Mouse (Mus musculus) embryo, embryonic 11 days (tissue): ENCODE measurements around the gene Cabin1.

Experiments
- DNase-seq: peaks from one replicate; pipeline ENCODE4 v3.0.0-alpha.2; 2015

Gene Cabin1

DNA sequence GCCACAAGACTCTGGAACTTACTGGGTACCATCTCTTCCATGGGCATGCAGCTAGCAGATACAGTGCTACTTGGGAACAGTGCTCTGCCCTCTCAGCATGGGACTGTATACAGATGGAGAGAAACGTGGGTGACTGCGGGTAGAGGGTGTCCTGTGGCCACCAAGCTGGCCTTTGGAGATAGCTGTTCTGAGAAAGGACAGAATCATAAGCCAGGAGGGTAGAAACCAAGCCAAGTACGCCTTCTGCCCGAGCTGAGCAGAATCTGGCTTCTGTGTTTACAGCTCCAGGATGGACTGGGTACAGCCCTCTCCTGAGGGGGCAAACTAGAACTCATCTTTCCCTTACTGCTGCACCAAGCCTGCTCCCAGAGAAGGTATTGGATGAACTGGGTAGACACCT lies 101.6 kb downstream of the Cabin1 start:
- no peak for DNase-seq

DNA sequence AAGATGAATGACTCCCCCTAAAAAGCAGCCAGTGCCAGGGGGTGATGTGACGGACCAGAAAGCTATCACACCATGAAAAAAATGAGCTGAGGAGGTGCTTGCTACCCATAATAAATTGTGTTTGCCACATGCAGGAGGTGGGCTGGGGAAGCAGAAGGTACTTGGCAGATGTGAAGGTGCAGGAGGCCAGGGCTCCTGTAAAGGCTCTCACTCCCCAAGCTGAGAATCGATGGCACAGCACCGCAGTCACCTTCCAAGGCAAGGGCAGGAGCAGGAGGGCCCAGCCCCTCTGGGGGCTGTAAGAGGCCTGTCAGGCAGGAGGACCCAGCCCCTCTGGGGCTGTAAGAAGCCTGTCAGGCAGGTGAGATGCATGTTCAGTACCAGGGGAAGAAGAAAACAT lies 102.3 kb downstream of the Cabin1 start:
- no peak for DNase-seq

DNA sequence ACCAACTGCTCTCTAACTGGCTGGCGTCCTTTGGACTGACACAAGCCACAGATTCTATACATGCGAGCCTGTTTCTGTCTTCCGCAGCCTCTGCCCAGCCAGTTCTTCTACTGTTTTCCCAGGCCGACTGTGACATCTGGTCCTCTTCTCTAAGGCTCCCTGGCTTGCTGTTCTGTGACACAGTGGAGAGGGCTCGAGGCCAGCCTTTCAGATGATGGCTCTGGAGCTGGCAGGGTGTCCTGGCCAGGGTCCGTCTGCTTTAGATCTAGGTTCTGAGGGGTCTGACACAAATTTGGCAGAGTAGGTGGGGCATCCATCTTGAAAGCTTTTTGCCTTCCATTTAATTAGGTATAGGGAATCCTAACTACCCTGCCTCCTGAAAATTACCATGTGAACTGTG lies 102.8 kb downstream of the Cabin1 start:
- no peak for DNase-seq

DNA sequence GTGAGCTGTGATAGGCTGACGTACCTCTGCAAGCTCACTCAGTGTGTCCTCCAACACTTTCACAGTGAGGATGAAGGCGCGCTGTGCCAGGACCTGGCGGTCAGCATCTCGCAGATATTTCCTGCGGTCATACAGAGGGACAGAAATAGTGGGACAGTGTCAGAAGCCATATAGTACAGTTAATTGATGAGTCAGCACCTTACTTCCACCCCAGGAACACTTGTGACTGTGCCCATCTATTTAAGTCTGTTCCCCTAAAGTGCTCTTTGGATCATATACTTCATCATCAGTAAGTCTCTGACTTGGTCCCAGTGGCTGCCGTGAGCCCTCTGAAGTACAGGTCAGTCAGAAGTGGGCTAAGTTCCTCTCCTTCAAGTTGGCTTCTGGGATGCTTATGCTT lies 106.4 kb downstream of the Cabin1 start:
- DNase-seq, result no peak

DNA sequence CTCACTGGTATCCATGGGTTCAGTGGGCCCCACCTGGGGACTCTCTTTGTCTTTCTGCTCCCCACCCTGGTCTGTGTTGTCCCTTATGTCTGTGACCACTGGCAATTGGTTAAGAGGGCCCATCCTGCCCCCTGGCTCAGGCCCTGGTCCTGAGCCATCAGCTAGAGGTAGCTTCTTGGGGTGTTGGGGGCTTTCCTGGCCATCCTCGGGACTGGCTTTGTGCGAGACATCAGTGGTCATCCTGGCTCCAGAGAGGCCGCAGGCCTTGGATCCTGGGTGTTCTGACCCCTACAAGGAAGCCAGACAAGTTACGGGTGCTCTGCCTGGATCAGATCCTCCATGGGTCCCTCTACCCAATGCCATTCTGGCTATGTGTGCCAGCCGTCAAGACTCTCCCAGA lies 107.0 kb downstream of the Cabin1 start:
- DNase-seq, result no peak

DNA sequence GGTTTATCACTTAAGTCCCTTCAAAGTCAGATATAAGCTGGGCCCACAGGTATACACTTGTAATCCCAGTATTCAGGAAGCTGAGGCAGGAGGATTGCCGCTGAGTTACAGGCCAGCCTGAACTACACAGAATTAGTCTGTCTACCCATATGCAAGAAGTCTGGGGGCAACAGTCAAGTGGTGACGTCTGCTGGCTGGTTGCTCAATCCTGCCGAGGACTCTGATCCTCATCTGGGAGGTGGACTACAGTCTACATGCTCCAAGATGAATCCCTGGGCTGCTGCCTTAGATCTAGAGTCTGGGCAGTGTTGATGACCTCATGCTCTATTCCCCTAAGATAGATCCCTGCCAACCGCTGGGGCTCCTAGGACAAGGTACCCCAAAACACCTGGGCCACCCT lies 110.1 kb downstream of the Cabin1 start:
- DNase-seq, result no peak

DNA sequence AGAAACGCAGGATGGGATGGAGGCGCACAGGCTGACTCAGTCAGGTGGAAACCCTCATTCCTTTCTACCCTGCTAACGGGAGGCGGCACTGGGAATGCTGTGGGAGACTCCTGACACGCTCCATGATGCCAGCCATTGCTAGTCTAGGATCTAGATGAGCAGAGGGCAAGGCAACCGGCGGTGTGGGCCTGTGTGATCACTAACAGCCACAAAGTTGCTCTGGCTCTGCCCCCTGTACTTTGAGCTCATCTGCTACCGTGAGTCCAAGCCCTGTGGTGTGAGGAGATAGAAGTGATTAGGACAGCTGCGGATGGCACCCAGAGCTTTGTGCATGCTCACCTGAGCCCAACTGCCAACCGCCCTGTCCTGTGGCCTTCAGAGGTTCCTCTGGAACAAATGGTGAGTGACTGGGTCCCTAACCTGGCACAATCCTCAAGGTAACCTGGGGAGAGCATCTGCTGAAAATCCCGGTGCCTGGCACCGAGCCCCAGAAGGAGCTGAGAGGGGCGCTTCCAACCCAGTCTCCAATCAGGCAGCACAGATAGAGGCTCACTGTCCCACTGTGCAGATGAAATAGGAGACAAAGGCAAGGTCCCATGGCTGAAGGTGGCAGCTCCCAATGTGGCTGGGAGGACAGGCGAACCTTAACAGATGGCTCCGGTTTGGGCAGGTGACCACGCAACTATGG lies 112.6 kb downstream of the Cabin1 start:
- no peak for DNase-seq

DNA sequence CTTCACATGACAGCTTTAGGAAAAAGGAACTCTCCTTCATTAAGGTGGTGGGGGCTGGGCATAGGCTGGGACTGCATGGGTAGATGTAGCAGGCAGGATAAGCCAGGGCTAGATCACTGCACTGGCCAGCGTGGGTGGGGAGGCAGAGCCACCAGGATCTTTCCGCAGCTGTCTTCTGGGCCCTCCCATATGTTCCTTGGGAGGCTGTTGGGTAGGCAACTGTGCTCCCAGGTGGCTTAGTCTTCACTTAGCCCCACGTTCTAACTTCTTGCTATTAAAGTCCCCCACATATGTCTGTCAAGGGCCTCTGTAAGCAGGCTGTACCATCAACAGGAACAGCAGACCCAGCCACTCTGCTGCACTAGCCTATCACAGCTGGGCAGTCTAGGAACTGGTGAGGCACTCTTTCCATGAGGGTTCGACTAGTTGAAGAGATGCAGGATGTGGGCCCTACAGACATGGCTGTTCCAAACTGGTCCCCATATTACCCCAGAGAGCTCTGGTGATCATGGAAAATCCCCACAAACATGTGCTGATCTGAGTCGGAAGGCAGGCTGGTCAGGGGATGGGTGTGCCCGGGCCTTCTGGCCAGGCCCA lies 113.7 kb downstream of the Cabin1 start:
- DNase-seq, result no peak

DNA sequence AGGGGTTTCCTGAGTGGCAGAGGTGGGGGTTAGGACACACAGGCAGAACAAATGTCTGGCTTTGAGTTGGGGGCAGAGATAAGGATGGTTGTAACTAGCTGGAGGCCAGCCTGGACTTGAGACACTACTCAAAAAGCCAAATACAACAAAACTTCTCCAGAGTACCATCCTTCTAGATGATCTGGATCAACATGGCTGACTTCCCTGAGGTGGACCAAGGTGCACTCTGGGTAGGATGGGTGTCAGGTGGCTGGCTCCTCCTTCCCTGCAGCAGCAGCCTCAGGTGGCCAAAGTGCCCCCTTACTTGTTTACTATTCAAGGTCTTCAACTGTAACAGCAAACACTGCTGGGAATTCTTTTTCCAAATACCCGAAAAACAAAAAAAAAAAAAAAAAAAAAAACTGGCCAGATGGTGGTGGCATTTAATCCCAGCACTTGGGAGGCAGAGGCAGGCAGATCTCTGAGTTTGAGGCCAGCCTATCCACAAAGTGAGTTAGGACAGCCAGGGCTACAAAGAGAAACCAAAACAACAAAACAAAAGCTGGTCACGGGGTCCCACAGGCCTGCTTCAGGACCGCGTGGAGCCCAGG lies 114.6 kb downstream of the Cabin1 start:
- DNase-seq, result no peak

DNA sequence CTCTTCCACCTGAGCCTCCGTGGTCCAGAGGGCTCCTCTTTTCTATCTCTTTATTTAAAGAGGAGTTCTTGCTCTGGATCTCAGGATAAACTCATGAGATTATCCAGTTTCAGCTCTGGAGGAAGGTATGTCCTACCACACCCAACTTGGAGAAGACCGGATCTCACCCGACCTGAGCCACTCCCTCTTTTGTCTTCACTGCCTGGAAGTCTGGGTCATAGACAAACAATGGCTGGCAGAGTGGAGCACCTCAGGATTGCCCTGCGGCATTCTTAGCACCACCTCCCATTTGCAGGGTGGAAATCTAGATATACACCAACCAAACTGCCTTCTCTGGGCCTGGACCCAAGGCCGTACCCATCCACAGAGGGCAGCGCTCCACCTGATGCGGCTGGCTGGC lies 115.1 kb downstream of the Cabin1 start:
- DNase-seq, result no peak

DNA sequence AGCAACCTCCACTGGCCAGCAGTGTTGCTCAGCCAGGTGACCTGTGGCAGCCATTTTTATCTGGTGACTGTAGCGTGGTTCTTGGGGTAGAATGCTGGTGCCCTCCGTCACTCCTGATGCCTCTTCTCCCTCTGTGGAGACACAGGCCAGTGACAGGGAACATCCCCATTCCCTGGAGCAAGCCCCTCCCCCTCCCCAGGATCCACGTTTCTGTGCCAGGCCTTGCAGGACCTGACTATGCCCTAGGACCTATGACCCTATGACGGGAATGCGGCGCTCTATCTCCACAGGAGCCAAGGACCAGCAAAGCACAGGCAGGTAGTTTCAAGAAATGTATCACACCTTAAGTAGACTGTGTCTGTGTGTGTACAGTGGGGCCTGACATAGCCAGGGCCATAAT lies 116.0 kb downstream of the Cabin1 start:
- DNase-seq, result no peak

DNA sequence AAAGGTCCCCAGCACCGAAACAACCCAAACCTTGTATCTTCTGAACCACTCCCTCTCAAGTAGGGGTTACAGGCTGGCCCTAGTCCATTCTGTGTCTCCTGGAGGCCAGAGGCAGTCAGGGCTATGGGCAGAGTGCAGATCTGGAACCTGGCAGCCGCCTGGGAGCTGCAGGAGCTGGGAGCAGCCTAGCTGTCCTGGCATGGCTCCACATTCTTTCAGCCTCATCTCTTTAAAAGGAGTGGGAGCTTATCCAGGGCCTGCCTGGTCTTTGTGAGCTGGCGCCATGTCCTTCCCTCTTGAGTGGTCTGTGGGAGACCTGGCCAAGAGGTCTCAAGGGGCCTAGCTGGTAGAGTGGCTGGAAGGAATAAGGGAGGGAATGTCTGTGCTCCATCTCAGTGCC lies 116.8 kb downstream of the Cabin1 start:
- DNase-seq, result no peak

DNA sequence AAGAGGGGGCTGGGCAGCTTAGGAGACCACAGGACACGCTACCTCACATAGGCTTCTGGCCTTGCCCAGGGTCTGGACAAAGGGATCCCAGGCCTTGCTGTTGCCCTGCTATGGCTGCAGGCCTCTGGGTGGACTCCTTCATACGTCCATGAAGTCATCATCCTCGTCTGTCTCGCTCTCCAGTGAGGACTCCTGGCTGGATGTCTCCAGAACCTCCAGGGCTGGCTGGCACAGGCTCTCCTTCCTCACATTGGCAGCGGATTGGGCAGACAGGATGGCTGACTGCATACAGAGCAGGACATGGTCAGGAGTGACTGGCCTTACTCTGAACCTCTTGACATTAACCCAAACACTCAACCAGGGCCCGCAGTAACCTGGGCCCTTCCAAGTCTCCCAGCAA lies 117.7 kb downstream of the Cabin1 start:
- DNase-seq, result no peak

DNA sequence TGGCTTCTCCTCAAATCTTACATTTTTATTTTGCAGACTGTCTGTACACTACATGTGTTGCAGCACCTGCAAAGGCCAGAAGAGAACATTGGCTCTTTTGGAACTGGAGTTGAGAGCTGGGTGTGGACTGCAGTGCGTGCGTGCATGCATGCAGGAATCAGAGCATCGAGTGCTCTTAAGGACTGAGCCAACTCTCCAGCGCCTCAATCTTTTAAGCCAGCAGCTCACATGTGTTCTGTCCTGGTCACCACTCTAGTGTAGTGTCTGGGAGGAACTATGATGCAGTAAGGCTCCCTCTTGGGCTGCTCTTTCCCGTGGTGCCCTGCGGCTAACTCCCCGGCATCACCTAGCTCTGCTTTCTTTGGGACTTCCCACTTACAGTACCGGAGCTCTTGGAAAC lies 118.5 kb downstream of the Cabin1 start:
- no peak for DNase-seq

DNA sequence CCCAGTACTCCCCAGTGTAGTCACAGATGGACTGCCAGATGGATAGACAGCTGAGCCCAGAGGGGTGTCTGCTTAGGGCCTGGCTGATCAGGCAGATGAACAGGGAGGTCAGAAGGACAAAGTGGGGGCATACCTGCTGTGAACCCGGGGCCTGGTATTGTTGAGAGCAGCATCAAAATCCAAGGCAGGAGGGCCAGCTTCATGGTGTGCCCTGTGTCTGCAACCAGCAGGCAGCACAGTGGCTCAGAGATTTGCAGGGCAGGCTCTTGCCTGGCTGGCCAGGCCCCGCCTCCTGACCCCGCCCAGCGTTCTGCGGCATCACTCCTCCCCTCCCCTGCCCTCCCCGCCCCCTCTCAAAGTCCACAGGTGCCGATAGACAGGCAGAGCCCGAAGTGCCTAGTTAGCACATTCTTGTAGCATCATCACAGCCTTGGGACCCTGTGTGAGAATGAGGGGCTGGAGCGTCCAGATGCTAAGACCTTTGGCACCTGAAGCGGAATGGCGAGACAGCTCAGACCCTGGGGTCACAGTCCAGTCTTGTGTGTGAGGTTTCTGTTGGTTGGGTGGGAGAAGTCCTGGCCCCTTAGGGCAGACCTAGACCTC lies 120.3 kb downstream of the Cabin1 start, which contains the start of gene Susd2:
Susd2 (minus strand) TSS at position 268 of the 603 bp plus-strand sequence.
- peak; percentile 79 for DNase-seq

DNA sequence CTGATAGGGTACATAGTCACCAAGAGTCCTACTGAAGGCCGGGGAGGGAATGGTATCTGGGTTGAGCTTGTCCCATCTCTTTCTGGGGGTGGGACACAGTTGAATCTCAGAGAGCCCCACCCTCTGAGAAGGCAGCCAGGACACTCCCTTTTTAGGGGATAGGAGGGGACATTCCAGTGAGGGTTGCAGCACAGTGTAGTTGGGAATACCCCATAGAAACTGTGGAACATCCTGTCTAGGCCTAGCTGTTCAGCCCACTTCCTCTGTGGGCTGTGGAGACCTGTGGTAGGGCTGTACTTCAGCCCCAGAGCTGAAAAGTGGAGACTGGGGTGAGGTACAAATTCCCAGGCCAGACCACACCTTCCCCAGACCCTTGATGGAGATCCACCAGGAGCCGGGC lies 121.2 kb downstream of the Cabin1 start:
- DNase-seq, result no peak

DNA sequence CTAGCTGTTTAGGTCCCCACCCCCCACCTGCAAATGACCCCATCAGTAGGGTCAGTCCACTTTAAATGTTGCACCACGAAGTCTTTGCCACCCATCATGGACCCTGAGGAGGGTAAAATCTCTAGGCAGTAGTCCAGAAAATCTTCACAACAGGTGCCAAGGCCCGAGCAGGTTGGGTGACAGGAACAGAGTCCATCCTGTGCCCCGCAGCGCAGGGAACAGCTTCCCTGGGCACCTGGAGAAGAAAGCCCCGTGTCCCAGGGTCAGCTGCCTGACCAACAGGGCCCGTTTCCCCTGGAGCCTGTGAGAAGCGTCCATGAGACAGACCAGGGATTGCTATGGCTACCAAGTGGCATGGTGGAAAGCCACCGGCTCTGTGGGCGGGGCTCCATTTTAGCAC lies 121.7 kb downstream of the Cabin1 start:
- DNase-seq, result no peak

DNA sequence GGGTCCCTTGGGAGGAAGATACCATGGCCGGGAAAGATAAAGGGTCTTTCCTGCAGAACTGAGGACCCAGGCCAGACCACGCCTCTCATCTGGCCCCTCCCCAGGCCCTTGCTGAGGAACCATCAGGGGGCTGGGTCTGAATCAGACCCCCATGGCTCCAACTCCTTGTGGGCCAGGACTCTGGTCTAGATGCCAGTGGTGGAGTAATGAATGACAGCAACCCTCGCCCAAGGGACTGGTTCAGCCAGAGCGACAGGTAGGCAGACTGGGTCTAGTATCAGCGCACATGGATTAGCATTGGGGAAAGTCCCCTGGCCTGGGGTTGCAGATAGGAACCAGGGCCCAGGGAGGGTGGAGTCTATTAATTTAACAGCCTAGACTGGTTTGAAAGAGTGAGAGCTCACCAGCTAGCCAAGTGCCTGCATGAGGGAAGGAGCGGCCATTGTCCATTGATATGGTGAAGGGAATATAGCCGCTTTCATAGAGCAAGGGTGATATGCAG lies 122.4 kb downstream of the Cabin1 start:
- no peak for DNase-seq

DNA sequence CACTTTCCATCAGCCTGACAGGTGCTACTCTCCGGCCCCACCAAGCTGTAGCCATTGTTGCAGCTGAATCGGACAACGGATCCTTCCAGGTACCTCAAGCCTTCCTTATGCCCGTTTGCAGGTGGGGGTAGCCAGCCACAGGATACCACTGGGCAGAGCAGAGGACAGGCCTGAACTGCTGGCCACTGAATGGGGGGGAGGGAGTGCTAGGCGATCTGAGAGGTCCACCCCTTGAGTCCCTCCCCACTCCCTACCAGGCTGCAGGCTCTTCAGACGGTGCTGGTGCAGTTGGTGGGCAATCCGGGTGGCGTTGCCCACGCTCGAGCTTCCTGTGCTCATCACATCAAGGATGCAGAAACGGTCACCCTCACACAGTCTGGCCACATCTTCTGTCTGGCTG lies 126.4 kb downstream of the Cabin1 start:
- no peak for DNase-seq

DNA sequence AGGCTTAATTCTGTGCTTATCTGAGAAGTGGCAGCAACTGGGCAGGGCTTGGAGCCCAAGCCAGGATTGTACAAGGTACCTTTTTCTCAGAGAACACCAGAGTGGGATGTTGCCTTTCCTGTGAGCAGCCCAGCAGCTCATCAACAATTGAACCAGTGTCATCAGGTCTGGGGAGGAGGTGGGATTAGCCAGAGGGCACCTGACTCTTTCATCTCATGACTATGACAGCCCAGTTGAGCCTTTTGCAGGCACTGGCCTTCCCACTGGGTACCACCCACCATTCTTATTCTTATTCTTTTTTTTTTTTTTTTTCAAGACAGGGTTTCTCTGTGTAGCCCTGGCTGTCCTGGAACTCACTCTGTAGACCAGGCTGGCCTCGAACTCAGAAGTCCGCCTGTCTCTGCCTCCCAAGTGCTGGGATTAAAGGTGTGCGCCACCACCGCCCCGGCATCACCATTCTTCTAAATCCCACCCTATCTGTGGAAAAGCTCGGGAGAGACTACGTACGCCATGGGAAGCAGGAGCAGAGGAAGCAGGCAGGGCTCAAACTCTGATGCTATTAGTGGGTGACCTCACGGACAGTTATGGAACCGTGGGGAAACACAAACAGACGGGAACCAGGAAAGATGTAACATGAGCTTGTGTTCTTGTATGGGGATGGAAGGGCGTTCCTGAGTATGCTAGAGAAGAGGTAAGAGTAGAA lies 127.9 kb downstream of the Cabin1 start:
- DNase-seq, result no peak

DNA sequence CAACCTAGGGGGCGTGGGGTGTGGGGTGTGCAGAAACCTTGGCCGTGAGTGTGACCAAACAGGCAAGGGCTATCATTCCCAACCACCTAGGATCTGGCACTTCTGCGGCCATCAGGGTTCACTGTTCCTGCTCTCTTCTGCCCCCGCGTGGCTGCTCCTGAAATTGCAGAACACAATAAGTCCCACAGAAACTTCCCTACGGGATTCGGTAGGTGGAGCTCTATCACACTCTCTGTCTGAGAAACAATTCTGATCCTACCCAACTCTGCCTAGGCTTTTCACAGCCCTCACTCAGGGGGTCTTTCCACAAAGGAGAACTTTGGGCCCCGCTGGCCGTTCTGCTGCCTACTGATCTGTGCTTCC lies 128.5 kb downstream of the Cabin1 start:
- DNase-seq, result peak; percentile 79

DNA sequence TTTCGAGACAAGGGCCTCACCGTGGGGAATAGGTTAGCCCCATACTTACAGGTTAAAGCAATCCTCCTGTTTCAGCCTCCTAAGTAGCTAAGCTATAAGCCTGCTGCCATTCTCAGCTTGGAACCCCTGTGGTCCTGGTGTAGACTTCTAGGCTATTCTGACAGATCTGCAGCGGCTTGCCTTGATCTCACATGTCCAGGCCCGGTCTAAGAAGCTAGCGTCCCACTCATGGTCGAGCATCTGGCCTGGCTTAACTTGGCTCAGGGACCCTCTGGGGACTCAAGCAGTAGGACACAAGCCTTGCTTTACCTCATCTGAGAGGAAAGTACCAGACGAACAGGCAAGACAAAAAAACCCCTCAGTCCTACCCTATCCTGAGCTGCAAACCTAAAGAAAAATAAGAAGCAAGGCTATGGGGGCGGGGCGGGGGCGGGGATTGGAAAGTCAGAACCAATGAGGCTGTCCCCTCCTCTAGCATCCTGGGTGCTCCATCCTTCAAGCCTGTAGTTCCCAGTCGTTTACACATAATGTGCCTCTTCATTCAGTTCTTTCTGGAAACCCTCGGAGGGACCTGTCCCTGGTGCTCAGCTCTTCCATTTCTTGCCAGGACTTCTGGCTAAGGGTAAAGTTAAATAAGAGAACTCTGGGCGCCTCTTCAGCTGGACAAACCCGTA lies 129.0 kb downstream of the Cabin1 start:
- DNase-seq, result no peak

DNA sequence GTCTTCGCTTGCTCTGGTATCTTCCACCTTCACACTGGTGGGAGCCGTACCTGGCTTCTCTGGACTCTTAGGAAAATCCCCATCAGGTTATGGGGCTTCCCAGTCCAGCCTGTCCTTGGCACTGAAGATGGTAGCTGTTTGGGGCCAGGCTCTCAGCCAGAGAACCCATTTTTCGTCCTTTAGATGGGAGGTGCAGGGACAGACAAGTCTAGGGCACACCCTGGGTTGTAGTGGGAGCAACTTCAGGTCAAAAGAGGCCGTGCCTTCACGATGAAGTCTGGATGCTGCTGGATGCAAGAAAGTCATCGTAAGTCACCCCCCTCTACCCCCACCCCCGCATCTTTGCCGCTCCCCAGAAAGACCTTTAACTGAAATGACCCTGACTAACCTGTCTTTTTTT lies 129.5 kb downstream of the Cabin1 start:
- no peak for DNase-seq
